Mouse (Mus musculus): ENCODE measurements at regions not wholly inside any gene's neighbourhood (a gene's known extent, or its start where the extent isn't known, plus 50 kb on each side); places are given as distances from the start of the nearest gene placed in this dataset.

GRCm38 (mm10) chr16:49578976-49579375 is 120.1 kb upstream of the Ift57 start:
- H3K4me1 ChIP-seq (ENCODE audit: control insufficient read depth, insufficient read depth, low read length): no peaks in the 10 kb centered on the region
- H3K27ac ChIP-seq (replicated peaks; ENCODE audit: low read depth, low read length): no peak overlapping the region
- no peaks in the 10 kb centered on the region for H3K27me3 ChIP-seq (replicated peaks; ENCODE audit: control insufficient read depth, insufficient read depth, low read length)
- no peak for DNase-seq (ENCODE audit: low spot score)
- no peak overlapping the region for H3K4me3 ChIP-seq (ENCODE audit: low read depth, low read length)
- no peak overlapping the region for H3K4me2 ChIP-seq (ENCODE audit: low read depth, low read length)
- H3K9ac ChIP-seq (ENCODE audit: low read depth, low read length): no peak overlapping the region
- no peaks in the 10 kb centered on the region for H3K36me3 ChIP-seq (ENCODE audit: control insufficient read depth, insufficient read depth, low read length)
- WGBS: 81% methylated on average over 4 of the region's 4 CpGs
- H3K9me3 ChIP-seq (ENCODE audit: control insufficient read depth, low read length): no peaks in the 10 kb centered on the region
- ATAC-seq (ENCODE audit: low read depth): no peak

- Histone ChIP-seq H3K9ac (ENCODE audit: low read depth, low read length) (no peak overlapping the region), H3K4me3 (ENCODE audit: low read depth, low read length) (no peak overlapping the region), H3K4me1 (ENCODE audit: control insufficient read depth, insufficient read depth, low read length) (no peaks in the 10 kb centered on the region), H3K27ac (replicated peaks; ENCODE audit: low read depth, low read length) (no peak overlapping the region), H3K9me3 (ENCODE audit: control insufficient read depth, low read length) (no peaks in the 10 kb centered on the region), H3K4me2 (ENCODE audit: low read depth, low read length) (no peak overlapping the region), H3K27me3 (replicated peaks; ENCODE audit: control insufficient read depth, insufficient read depth, low read length) (no peaks in the 10 kb centered on the region), H3K36me3 (ENCODE audit: control insufficient read depth, insufficient read depth, low read length) (no peaks in the 10 kb centered on the region)
- DNase-seq (ENCODE audit: low spot score) (no peak), ATAC-seq (ENCODE audit: low read depth) (no peak)
- 89% methylated on average over 6 of the region's 6 CpGs for WGBS
Measured at GRCm38 (mm10) chr16:49580708-49581107, 118.3 kb upstream of the Ift57 start.

DNA sequence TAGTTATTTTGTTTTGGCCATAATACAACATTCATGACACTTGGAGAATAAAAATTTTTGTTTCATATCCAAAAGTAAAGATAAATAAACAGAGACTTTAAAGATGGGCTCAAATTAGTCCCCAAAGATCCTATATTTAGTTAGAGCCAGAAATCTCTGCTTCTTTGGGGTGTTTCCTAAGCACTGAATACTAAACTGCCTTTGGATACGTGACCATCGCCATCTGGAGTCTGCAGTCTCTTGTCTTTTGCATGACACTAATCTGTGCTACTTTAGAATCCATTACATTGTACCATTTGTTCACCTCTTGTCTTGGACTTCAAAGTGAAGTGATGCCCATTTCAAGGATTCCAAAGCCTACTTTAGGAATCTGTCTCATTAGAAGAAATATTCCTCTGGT is 92.5 kb upstream of the Ift57 start:
- WGBS: 76% methylated on average over 2 of the region's 2 CpGs
- H3K4me2 ChIP-seq (ENCODE audit: low read depth, low read length): no peak overlapping the region
- no peaks in the 10 kb centered on the region for H3K36me3 ChIP-seq (ENCODE audit: control insufficient read depth, insufficient read depth, low read length)
- no peak overlapping the region for H3K9ac ChIP-seq (ENCODE audit: low read depth, low read length)
- no peak overlapping the region for H3K27ac ChIP-seq (replicated peaks; ENCODE audit: low read depth, low read length)
- H3K9me3 ChIP-seq (ENCODE audit: control insufficient read depth, low read length): 0 out of 2 replicates have a peak, but pooled peaks cover 2% of the 10 kb centered on the region
- ATAC-seq (ENCODE audit: low read depth) (no peak), DNase-seq (ENCODE audit: low spot score) (no peak)
- no peaks in the 10 kb centered on the region for H3K27me3 ChIP-seq (replicated peaks; ENCODE audit: control insufficient read depth, insufficient read depth, low read length)
- no peaks in the 10 kb centered on the region for H3K4me1 ChIP-seq (ENCODE audit: control insufficient read depth, insufficient read depth, low read length)
- no peak overlapping the region for H3K4me3 ChIP-seq (ENCODE audit: low read depth, low read length)

GRCm38 (mm10) chr16:49614801-49615200 is 84.2 kb upstream of the Ift57 start:
- ATAC-seq (ENCODE audit: low read depth): no peak
- WGBS: 63% methylated on average over 3 of the region's 3 CpGs

GRCm38 (mm10) chr16:49615342-49616020 is 83.6 kb upstream of the Ift57 start:
- ATAC-seq (ENCODE audit: low read depth): no peak
- Histone ChIP-seq H3K9ac (ENCODE audit: low read depth, low read length) (no peak overlapping the region), H3K36me3 (ENCODE audit: control insufficient read depth, insufficient read depth, low read length) (no peaks in the 10 kb centered on the region), H3K4me3 (ENCODE audit: low read depth, low read length) (peak overlapping the region; percentile 15), H3K9me3 (ENCODE audit: control insufficient read depth, low read length) (peaks cover 8% of the 10 kb centered on the region; the same call in 1 of the 2 replicates), H3K27ac (replicated peaks; ENCODE audit: low read depth, low read length) (0 out of 2 replicates have a peak overlapping the region, but pooled peaks have one; percentile 31), H3K4me1 (ENCODE audit: control insufficient read depth, insufficient read depth, low read length) (no peaks in the 10 kb centered on the region), H3K27me3 (replicated peaks; ENCODE audit: control insufficient read depth, insufficient read depth, low read length) (no peaks in the 10 kb centered on the region), H3K4me2 (ENCODE audit: low read depth, low read length) (peak overlapping the region; percentile 41)
- DNase-seq (ENCODE audit: low spot score): peak; percentile 22
- WGBS: 63% methylated on average over 20 of the region's 20 CpGs

More at GRCm38 (mm10) chr16:49614801-49615200, 84.2 kb upstream of the Ift57 start:
- Histone ChIP-seq H3K36me3 (ENCODE audit: control insufficient read depth, insufficient read depth, low read length) (no peaks in the 10 kb centered on the region), H3K27ac (replicated peaks; ENCODE audit: low read depth, low read length) (no peak overlapping the region), H3K27me3 (replicated peaks; ENCODE audit: control insufficient read depth, insufficient read depth, low read length) (no peaks in the 10 kb centered on the region), H3K4me1 (ENCODE audit: control insufficient read depth, insufficient read depth, low read length) (no peaks in the 10 kb centered on the region), H3K4me2 (ENCODE audit: low read depth, low read length) (no peak overlapping the region), H3K4me3 (ENCODE audit: low read depth, low read length) (no peak overlapping the region), H3K9ac (ENCODE audit: low read depth, low read length) (no peak overlapping the region), H3K9me3 (ENCODE audit: control insufficient read depth, low read length) (peaks cover 8% of the 10 kb centered on the region; the same call in 1 of the 2 replicates)
- no peak for DNase-seq (ENCODE audit: low spot score)

GRCm38 (mm10) chr16:49616263-49616872 is 82.7 kb upstream of the Ift57 start:
- H3K27ac ChIP-seq (replicated peaks; ENCODE audit: low read depth, low read length): peak overlapping the region; percentile 31
- no peaks in the 10 kb centered on the region for H3K4me1 ChIP-seq (ENCODE audit: control insufficient read depth, insufficient read depth, low read length)
- peak; percentile 72 for ATAC-seq (ENCODE audit: low read depth)
- DNase-seq (ENCODE audit: low spot score): peak; percentile 83
- no peak overlapping the region for H3K9ac ChIP-seq (ENCODE audit: low read depth, low read length)
- WGBS: 45% methylated on average over 13 of the region's 13 CpGs
- peak overlapping the region; percentile 15; the same call in 1 of the 2 replicates for H3K4me3 ChIP-seq (ENCODE audit: low read depth, low read length)
- H3K36me3 ChIP-seq (ENCODE audit: control insufficient read depth, insufficient read depth, low read length): no peaks in the 10 kb centered on the region
- H3K9me3 ChIP-seq (ENCODE audit: control insufficient read depth, low read length): peaks cover 8% of the 10 kb centered on the region; the same call in 1 of the 2 replicates
- H3K4me2 ChIP-seq (ENCODE audit: low read depth, low read length): peak overlapping the region; percentile 41
- no peaks in the 10 kb centered on the region for H3K27me3 ChIP-seq (replicated peaks; ENCODE audit: control insufficient read depth, insufficient read depth, low read length)

DNA sequence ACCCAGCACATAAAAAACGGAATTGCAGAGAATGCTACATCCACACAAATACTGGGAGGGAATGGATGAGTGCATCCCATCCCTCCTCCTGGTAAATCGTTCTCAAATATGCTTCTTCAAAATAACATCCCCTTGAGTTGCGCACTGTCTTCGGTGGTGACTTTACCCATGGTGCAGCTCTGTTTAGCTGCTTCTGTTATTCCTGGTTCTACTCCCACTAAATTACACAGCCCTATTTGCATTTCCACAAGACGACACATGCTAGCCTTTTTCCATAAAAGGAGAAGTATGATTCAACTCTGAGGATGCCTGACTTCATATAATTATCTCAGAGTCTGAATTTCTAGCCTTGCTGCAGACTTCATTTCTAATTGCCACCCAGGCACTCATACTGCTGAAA is 65.5 kb upstream of the Ift57 start:
- DNase-seq (ENCODE audit: low spot score) (no peak), ATAC-seq (ENCODE audit: low read depth) (no peak)
- Histone ChIP-seq H3K9ac (ENCODE audit: low read depth, low read length) (no peak overlapping the region), H3K36me3 (ENCODE audit: control insufficient read depth, insufficient read depth, low read length) (no peaks in the 10 kb centered on the region), H3K9me3 (ENCODE audit: control insufficient read depth, low read length) (no peaks in the 10 kb centered on the region), H3K27me3 (replicated peaks; ENCODE audit: control insufficient read depth, insufficient read depth, low read length) (no peaks in the 10 kb centered on the region), H3K27ac (replicated peaks; ENCODE audit: low read depth, low read length) (no peak overlapping the region), H3K4me2 (ENCODE audit: low read depth, low read length) (no peak overlapping the region), H3K4me3 (ENCODE audit: low read depth, low read length) (no peak overlapping the region), H3K4me1 (ENCODE audit: control insufficient read depth, insufficient read depth, low read length) (no peaks in the 10 kb centered on the region)
- 73% methylated on average over 5 of the region's 5 CpGs for WGBS

- DNase-seq (ENCODE audit: low spot score) (no peak), ATAC-seq (ENCODE audit: low read depth) (no peak)
- Histone ChIP-seq H3K27me3 (replicated peaks; ENCODE audit: control insufficient read depth, insufficient read depth, low read length) (no peaks in the 10 kb centered on the region), H3K9ac (ENCODE audit: low read depth, low read length) (no peak overlapping the region), H3K36me3 (ENCODE audit: control insufficient read depth, insufficient read depth, low read length) (no peaks in the 10 kb centered on the region), H3K9me3 (ENCODE audit: control insufficient read depth, low read length) (no peaks in the 10 kb centered on the region), H3K4me3 (ENCODE audit: low read depth, low read length) (no peak overlapping the region), H3K4me1 (ENCODE audit: control insufficient read depth, insufficient read depth, low read length) (no peaks in the 10 kb centered on the region), H3K27ac (replicated peaks; ENCODE audit: low read depth, low read length) (no peak overlapping the region), H3K4me2 (ENCODE audit: low read depth, low read length) (no peak overlapping the region)
- 85% methylated on average over 8 of the region's 8 CpGs for WGBS
Measured at GRCm38 (mm10) chr16:49635506-49635905, 63.5 kb upstream of the Ift57 start.

GRCm38 (mm10) chr16:49636467-49636866 is 62.6 kb upstream of the Ift57 start:
- no peaks in the 10 kb centered on the region for H3K36me3 ChIP-seq (ENCODE audit: control insufficient read depth, insufficient read depth, low read length)
- no peak overlapping the region for H3K27ac ChIP-seq (replicated peaks; ENCODE audit: low read depth, low read length)
- H3K9ac ChIP-seq (ENCODE audit: low read depth, low read length): no peak overlapping the region
- H3K4me1 ChIP-seq (ENCODE audit: control insufficient read depth, insufficient read depth, low read length): no peaks in the 10 kb centered on the region
- H3K4me2 ChIP-seq (ENCODE audit: low read depth, low read length): no peak overlapping the region
- no peaks in the 10 kb centered on the region for H3K9me3 ChIP-seq (ENCODE audit: control insufficient read depth, low read length)
- DNase-seq (ENCODE audit: low spot score) (no peak), ATAC-seq (ENCODE audit: low read depth) (no peak)
- 81% methylated on average over 1 of the region's 1 CpGs for WGBS
- H3K27me3 ChIP-seq (replicated peaks; ENCODE audit: control insufficient read depth, insufficient read depth, low read length): no peaks in the 10 kb centered on the region
- H3K4me3 ChIP-seq (ENCODE audit: low read depth, low read length): no peak overlapping the region

Data from embryonic facial prominence, embryonic 14.5 days (tissue).